Mouse (Mus musculus) natural killer cell, adult 2 months (primary cell): Measurements from ENCODE around the gene Ceacam19.
A peak's percentile ranks its signal among the peaks of the same experiment; 100 is the strongest.
"Not testable (repeated sequence)": the region's sequence is repeated elsewhere in the genome, so short reads cannot be mapped to it uniquely, and the experiment has no call there.

Experiments used
- DNase-seq, 2 experiments: peaks; one replicate each; pipeline ENCODE4 v3.0.0; 2022; ENCODE audit warnings: low spot score in 2 of 2

Gene Ceacam19

DNA sequence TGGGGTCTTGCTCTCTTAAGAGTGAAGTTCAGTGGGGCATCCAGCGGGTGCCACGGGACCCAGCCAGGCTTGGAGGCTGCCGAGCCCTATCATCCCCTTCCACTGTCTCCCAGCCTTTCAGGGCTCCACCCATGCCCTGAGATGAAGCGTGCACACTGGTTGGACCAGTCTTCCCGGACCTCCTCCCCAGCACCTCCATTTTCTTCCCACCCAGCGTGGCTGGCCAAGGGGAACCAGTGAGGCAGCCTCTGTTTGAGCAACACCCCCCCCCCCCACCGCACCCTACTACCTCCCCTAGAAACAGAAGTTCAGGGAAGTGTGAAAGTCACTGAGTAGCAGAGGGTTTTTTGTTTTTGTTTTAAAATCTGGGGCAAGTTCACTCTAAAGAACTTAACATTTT is at the start of gene Ceacam19:
Ceacam19 (minus strand) TSS at position 117 of the 400 bp plus-strand sequence.
- DNase-seq: no peak

DNA sequence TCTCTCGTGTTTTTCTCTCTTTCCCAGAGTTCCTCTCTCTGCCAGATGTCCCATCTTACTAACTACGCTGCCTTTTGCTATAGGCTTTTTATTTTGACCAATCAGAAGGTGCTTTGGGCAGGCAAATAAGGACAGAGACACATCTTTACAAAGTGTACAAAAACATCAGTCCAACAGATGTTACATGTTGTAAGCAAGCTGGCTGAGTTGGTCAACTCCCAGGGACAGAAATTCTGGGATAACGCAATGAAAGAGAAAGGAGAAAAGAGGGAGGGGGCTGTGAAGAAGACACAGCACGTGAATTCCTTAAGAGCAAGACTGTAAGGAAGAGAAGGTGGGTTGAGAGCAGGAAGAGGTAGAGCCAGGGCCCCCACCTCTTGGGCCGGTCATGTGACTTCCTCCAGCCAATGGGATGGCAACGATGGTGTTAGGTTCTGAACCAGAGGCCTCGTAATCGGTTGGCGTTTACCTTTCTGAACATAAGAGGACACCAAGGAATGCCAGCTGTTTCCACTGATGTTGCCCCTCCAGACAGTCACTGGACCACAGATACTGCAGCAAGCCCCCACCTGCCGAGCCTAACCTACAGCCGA is 49.6 kb upstream of the Ceacam19 start:
- no peak for DNase-seq

DNA sequence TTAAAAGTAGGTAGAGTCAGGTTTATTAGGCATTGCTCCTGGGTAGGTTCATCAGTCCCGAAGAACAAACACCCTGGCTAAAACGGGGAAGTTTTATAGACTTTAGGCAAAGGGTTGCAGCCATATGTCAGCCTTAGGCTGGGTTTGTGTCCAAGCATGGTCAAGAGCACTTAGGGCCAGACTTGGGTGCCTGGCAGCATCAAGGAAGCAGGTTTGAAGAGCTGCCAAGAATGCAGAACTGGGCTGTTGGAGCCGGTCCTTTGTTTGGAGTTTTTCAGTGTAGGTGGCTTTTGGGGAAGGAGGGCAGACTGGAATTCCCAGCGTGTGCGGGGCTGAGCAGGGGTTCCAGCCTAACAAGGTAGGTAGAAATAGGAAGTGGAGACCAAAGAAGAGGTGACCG is 48.2 kb upstream of the Ceacam19 start:
- no peak for DNase-seq

DNA sequence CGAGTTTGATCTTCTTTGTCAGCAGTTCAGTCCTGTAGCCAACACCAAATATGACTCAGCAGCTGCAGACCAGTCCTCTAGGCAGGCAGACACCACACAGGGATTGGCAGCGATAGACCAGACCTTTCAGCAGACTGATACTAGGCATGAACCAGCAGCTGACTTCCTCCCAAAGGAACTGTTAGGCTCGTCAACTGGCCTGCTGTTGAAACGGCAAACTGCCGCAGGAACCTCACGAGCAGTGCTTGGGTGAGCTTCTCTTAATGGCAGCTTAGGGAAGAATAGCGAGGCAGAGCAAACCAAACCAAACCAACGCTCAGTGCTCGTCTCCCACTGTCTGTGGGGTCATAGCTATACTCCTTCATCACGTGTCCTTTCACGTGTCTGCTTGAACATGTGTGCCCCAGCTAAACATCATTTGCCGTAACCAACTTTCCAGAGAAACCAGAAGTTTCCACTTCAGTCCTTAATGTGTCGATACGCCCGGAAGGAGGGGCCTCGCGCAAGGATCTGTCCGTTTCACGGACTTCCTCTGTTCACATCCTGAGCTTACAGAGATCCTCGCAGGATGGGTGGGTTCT is 47.5 kb upstream of the Ceacam19 start:
- peak; percentile 9 to 25 for DNase-seq

DNA sequence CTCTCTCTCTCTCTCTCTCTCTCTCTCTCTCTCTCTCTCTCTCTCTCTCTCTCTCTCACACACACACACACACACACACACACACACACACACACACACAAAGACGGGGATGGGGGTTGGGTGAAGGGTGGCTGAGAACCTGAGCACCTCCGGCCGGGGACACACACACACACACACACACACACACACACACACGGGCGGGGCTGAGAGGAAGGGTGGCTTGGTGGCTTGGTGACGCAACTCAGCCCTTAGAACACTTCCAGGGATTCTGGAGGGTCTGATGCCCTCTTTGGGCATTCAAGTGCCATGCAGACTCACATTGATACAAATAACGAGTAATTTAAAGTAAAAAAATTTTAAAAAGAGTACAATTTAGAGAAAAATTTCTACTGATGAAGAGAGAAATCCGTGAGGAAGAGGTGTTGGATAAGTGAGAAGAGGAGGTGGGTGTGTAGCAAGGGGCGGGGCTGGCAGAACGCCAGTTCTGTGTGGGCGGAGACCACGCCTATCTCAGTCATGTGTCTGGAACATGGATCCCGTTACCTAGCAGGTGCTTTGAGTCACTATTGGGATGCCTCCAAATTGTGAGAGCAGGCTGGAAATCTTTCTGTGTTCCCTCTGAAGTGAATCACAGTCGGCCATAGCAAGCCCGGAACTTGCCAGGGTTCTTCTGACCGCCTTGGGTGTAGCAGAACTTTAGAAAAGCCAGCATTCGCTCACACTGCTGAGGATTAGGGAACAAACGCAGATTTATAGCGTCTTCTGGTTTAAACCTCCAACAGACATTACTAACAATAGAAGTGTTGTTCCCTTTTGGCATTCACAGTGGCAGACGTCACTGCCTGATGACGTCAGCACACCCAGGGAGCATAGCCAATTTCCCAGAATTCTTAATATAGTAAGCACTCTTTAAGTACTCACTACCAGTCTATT is 45.4 kb upstream of the Ceacam19 start:
- DNase-seq: peak; percentile 42 to 64

DNA sequence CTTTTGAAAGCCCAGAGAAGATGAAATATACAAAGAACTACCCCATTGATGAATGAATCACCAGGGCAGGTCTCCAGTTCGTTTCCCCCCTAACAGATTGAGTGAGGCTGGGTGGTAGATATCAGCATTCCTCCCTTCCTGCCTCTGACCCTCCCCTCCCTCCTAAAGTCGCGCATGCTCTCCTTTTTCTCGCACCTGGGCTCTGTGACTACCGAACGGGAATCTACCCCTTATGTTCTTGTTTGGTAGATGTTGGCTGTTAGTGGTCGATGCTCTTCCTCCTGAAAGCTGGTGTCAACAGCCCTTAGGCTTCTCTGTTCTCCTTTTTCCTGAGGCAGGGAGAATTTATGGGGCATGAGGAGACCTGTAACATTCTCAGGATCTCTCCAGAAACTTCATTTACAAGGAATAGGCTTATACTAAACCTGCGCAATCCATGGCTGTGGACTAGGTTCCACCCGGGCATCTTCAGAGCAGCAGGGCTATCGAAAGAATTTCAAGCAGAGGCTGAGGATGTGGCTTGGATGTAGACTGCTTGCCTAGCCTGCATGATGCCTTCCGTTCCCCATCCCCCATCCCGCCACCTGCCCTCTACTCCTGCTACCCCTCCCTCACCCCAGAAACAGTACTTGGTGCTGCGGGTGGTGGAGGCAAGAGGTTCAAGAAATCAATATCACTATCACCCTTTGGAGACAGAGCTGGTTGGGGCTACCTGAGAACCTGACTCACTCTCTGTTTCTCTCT is 44.5 kb upstream of the Ceacam19 start:
- peak; percentile 15 to 54 for DNase-seq

DNA sequence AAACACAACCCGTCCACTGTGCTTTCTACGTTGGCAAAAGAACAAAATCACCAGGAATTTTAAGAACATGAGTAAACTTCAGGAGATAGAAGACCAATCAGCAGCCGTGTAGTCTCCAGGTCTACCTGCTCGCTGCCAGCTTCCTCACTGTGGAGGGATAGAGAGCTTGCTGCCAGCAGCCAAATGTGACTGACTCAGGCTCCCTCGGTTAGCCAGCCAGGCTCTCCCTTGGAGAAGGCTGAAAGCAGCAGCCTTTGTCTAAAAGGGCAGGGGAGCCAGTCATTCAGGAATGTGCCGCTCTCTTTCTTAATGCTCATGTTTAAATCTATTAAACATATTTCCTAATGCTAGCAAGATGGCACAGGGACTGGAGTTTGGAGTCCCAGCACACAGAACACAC is 42.7 kb upstream of the Ceacam19 start:
- DNase-seq: not testable (repeated sequence)

DNA sequence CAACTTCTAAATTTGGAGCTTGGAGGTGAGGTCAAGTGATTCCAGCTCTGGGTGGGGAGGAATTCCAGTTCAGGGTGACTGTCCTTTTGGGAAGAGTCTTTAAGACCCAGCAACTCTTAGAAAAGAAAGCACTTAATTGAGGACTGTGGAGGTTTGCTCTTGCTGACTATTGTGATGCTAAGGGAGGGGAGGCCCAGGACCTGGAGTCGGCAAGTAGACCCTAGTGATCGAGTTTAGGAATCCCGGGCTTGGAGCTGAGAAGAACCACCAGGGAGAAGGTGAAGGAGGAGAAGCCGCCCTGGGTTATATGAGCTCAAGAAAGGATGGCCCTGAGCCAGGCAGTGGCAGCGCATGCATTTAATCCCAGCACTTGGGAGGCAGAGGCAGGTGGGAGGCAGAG is 40.7 kb upstream of the Ceacam19 start:
- no peak for DNase-seq

DNA sequence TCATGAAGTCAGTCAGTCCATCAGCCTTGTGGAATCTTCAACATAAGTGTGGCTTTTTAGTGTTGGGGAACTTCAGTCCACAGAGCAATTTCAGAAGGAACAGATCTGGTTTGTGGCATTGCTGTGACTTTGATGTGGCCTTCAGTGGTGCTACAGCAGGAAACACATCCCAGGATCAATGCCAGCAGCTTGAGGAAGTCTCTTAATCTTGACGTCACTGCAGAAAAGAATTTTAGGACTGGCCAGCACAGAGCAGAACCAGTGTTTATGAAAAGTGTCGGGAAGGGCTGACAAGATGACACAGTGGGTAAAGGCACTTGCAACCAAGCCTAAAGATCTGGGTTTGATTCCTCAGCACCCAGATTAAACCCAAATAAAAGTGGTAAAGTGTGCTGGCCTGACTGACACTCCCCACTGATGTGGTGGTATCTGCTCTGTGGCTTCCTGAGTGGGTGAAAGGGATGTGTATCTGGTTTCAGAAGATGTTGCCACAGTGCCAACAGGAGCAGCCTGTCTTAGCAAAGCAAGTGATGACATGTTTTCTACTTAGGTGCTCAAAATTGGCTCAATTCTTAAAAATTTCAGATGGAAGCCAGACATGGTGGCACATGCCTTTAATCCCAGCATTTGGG is 39.2 kb upstream of the Ceacam19 start:
- DNase-seq: peak in 1 of 2 experiments; percentile 26

DNA sequence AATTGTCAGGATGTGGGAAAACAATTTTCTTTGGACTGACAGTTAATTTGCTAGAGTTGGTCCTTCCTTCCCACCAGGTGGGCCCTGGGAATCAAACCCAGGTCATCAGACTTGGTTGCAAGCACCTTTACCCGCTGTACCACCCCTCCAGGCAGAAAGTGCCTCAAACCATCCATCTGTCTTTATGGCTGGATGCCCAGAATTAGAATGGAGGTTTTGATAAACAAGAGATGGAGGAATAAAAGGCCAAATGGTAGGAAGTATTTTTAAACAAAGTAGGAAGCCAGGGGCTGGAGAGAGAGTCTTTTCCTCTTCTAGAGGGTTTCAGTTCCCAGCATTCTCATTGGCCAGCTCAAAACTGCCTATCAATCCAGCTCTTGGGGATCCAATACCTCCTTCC is 37.6 kb upstream of the Ceacam19 start:
- DNase-seq: no peak

DNA sequence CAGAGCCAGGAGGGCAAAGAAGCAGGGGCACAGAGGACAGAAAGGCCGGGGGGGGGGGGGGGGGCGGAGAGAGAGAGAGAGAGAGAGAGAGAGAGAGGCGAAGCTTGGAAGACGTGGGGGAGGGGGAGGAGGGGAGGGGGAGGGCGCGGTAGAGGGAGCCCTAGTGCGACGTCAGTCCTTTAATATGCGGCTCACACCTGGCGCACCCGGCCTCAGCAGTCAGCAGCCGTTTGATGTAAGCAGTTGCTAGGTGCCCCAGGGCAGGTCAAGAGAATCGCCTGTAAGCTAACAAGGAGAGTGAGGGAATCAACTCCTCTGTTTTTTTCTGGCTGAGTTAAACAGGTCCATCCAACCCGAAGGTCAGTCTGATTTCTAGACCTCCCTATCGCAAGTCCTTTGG is 36.0 kb upstream of the Ceacam19 start:
- DNase-seq: peak in 1 of 2 experiments; percentile 40

DNA sequence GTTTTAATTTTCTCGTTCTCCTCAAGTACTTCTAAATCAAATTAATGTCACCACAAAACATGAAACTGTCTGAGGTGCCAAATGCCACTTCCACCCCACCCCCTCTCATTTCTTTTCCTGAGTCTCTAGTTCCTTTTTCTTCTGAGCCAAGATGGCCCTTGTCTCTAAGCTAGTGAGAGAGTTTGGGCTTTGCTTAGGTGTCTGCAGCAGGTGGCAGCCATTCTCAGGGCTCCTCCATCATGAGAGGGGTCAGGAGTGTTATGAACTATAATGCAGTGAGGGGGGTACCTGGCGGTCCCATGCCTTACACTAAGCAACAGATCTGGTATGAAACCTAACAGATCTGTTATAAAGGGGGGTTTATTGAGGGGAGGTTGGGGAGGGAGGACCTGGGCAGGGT is 35.6 kb upstream of the Ceacam19 start:
- no peak for DNase-seq

DNA sequence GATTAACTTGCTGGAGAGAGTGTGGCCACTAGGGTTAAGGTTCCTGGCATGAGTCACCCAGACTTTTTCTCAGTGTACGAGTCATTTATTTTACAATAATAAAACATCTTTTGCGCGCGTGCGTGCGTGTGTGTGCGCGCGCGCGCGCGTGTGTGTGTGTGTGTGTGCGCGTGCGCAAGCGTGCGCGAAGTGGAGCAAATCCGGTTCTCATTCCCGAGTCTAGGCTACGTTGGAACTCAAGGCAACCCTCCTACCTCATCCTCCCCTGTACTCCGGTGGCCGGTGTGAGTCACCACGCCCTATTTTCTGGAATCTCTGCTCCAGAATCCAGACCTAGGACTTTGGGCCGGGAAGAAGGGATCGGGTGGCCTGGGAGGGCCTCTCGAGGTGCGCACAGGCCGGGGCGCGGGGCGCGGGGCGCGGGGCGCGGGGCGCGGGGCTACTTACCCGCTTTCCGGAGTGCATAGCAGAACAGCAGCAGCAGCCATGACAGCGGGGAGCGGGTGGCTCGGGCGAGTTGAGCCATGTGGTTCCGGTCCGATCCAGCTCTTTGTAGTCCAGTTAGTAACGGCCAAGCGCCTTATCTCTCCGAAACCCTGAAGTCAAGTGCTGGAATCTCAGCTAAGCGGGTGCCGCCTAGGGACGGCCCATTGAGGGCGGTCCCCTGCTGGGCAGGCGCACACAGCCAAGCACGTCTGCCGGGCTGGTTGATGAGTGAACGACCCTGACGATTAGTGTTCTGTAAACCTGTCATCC is 32.9 kb upstream of the Ceacam19 start, which contains the start of gene Pvr:
Pvr (minus strand) TSS at position 655 of the 756 bp plus-strand sequence.
- DNase-seq: peak; percentile 22 to 52

DNA sequence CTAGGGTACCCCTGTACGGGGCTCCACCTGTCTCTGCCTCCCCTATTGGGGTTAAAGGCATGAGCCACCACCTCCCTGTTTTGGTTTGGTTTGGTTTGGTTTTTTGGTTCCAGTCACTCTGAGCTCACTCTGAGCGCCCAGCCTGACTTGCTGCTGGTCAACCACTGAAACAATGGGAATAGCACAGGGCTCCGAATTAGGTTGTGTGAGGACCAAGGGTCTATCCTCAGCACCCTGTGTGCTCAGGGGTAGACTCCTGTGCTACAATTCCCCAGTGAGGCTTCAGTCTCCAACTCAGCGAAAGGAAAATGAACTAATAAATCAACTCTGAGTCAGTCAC is 32.4 kb upstream of the Ceacam19 start:
- DNase-seq: no peak

DNA sequence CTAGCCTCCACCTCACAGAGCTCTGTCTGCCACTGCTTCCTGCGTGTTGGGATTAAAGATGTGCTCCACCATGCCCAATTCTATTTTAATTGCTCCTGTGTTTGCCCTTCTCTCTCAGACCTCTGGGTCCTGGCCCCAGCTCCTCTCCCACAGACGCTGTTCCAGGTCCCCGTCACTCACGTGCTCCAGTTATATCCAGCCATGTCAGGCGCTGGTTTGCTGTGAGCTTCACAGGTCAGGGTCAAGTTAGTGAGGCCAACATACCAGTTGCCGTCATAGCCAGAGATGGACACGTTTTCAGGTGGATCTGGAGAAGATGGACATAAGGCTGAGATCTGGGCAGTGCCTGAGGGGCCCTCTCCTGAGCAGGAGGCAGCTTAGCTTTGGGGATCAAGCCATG is 26.8 kb upstream of the Ceacam19 start:
- no peak for DNase-seq

DNA sequence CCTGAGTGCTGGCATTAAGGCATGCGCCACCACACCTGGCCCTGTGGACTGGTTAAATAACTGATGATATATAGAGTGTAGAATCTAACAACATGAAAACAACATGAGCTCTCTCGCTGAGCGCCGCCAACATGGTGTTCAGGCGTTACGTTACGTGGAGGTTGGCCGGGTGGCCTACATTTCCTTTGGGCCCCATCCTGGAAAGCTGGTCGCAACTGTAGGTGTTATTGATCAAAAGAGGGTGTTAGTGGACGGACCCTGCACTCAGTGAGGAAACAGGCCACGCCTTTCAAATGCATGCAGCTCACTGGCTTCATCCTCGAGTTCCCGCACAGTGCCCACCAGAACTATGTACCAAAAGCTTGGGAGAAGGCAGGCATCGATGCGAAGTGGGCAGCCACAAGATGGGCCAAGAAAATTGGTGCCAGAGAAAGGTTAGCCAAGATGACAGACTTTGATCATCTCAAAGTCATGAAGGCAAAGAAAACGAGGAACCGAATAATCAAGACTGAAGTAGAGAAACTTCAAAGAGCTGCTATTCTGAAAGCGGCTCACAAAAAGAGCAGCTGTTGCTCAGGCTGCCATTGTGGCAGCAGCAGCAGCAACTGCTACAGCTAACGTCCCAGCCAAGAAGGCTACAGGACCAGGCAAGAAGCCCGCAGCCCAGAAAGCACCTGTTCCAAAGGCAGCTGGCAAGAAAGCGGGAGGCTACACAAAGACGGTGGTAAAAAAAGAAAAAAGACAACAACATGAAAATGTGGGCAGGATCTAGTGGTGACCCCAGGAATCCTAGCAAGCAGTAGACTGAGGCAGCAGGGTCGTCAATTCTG is 24.1 kb upstream of the Ceacam19 start:
- DNase-seq: no peak

DNA sequence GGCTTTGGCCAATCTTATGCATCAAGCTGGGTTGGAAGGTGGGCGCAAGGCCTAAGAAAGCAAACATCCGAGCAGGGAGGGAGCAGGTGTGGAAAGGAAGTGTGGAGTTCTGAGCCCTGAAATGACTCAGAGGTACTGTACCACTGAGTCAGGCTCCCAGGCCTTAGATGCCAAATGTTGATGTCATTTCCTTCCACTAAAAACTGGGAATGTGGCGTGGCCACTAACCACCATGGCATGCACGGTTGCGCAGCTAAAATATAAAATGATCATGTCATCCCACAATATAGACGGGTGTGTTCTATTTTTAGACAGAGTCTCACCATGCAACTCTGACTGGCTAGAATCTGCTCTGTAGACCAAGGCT is 23.5 kb upstream of the Ceacam19 start:
- DNase-seq: no peak

DNA sequence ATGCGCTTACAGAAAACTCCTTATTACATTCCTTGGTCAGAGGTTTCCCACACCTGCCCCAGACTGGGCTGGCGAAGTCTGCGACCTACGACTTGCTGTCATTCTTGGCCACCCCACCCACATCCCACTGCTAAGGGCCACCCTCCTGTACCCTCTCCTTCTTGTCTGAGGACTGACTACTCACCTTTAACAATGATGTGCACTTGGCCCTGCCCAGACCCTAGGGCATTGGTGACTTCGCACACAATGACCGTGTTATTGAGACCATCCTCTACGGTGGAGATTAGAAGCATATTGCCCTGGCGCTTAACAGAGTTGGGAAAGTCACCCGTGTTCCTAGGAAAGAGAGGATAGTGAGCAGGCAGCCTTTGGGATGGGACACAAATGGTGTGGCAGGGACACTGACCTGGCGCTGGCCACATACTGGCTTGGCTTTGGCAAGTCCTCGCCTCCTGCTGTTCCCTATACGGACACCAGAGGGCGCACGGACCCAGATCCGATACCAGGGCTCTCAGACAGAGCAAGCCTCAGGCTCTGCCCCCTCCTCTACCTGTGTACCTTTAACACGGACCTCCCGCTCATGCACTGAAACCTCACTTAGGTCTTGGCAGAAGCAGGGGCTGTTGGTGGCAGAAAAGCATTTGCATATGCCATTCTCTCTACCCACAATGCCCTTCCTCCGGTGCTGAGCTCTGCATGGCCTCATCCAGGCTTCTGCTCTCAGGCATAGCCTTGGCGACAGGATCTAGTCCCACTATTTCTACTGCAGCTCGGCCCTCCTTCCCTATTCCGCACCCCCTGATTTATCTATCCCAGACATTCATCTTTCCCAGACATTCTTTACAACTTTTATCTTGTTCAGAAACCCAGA is 22.9 kb upstream of the Ceacam19 start:
- peak; percentile 59 to 75 for DNase-seq

DNA sequence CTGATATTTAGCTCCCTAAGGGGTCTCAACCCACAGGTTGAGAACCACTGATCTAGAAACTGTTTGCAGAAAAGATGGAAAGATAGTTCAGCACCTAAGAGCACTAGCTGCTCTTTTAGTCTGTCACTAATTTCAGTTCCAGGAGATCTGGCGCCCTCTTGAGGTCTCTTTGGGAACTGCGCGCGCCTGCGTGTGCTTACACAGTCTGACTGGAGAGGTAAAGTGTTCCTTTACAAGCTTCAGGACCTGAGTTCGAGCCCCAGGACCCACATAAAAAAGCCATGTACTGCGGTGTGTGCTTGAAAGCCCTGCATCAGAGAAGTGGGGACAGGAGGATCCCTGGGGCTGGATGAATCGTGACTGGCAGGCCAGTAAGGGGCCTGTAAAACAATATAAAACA is 2.1 kb upstream of the Ceacam19 start:
- DNase-seq: peak; percentile 57 to 71
